Mouse (Mus musculus) hindbrain, embryonic 15.5 days (tissue): ENCODE measurements around the gene Ldlrad2. TPM values are rescaled to one million over a fixed set of nuclear protein-coding genes. Genes with fewer than 3 reads are reported as not detected.

Experiments
- ATAC-seq: fragments of 200-750 bp; cut with Nextera tagmentation; 2 replicates; pipeline ENCODE4 v1.8.0; 2017; ENCODE audit warnings: low read depth, moderate number of reproducible peaks, moderate TSS enrichment; ENCODE audit not compliant: low FRiP score
- H3K27ac ChIP-seq: fragments of 300-500 bp; sonication (generic); replicated peaks from 2 replicates; pipeline ENCODE4 v1.5.1; 2015; ENCODE audit warnings: mild to moderate bottlenecking, inconsistent platforms
- H3K27me3 ChIP-seq: fragments of 300-500 bp; sonication (generic); 2 replicates; pipeline ENCODE4 v1.6.1; 2015; ENCODE audit warnings: control low read depth, inconsistent platforms
- H3K36me3 ChIP-seq: fragments of 300-500 bp; sonication (generic); 2 replicates; pipeline ENCODE4 v1.6.1; 2015; ENCODE audit warnings: control low read depth, inconsistent platforms
- H3K4me1 ChIP-seq: fragments of 300-500 bp; sonication (generic); replicated peaks from 2 replicates; pipeline ENCODE4 v1.6.1; 2015; ENCODE audit warnings: control low read depth, inconsistent platforms
- H3K4me2 ChIP-seq: fragments of 300-500 bp; sonication (generic); 2 replicates; pipeline ENCODE4 v1.6.1; 2015; ENCODE audit warnings: moderate library complexity, mild to moderate bottlenecking, inconsistent platforms
- H3K4me3 ChIP-seq: fragments of 300-500 bp; sonication (generic); 2 replicates; pipeline ENCODE4 v1.5.1; 2015; ENCODE audit warnings: mild to moderate bottlenecking, inconsistent platforms
- H3K9ac ChIP-seq: fragments of 300-500 bp; sonication (generic); 2 replicates; pipeline ENCODE4 v1.6.1; 2015; ENCODE audit warnings: inconsistent platforms
- H3K9me3 ChIP-seq: fragments of 300-500 bp; sonication (generic); 2 replicates; pipeline ENCODE4 v1.6.1; 2016; ENCODE audit warnings: control low read depth, inconsistent platforms
- WGBS: fragments of 180-500 bp; shearing (Covaris S2); methylation state at CpG from one replicate; pipeline ENCODE4 v1.1.7; 2015; 5-methylcytosine and 5-hydroxymethylcytosine counted together
- polyA plus RNA-seq: library from polyadenylated mRNA; unstranded; fragments of >200 nt; fragmentation: Nextera tagmentation; extraction: Ambion mirVana; gene quantifications from 2 replicates; pipeline ENCODE4 v1.2.1, GENCODE M21; 2015

Ldlrad2 gene
- polyA plus RNA-seq, result 0.54 and 0.59 TPM in 2 replicates

GRCm38 (mm10) chr4:137574469-137574868 is at the start of gene Ldlrad2:
Gene Ldlrad2 (minus strand): TSS chr4:137574569.
- 88% methylated on average over 10 of the region's 10 CpGs for WGBS
- ATAC-seq, result no peak

GRCm38 (mm10) chr4:137622847-137623246 is 48.5 kb upstream of the Ldlrad2 start:
- Histone ChIP-seq H3K4me3 (no peak overlapping the region), H3K27me3 (no peaks in the 10 kb centered on the region), H3K27ac (no peak overlapping the region), H3K4me1 (no peaks in the 10 kb centered on the region), H3K9me3 (no peaks in the 10 kb centered on the region), H3K9ac (no peak overlapping the region), H3K36me3 (peaks cover 65% of the 10 kb centered on the region), H3K4me2 (no peak overlapping the region)
- 96% methylated on average over 8 of the region's 8 CpGs for WGBS
- ATAC-seq, result no peak

More at GRCm38 (mm10) chr4:137574469-137574868, at the start of gene Ldlrad2:
- Histone ChIP-seq H3K27ac (no peak within 1 kb of the TSS), H3K27me3 (peaks cover 11% of the 10 kb centered on the region), H3K36me3 (no peaks in the 10 kb centered on the region), H3K4me1 (peaks cover 4% of the 10 kb centered on the region; the same call in 1 of the 2 replicates), H3K4me3 (no peak within 1 kb of the TSS), H3K9me3 (no peaks in the 10 kb centered on the region), H3K9ac (no peak within 1 kb of the TSS), H3K4me2 (no peak within 1 kb of the TSS)

- H3K4me2 ChIP-seq, result no peak overlapping the region
- H3K36me3 ChIP-seq, result peaks cover 82% of the 10 kb centered on the region
- no peak overlapping the region for H3K27ac ChIP-seq
- no peaks in the 10 kb centered on the region for H3K9me3 ChIP-seq
- H3K4me3 ChIP-seq, result no peak overlapping the region
- no peaks in the 10 kb centered on the region for H3K27me3 ChIP-seq
- H3K9ac ChIP-seq, result no peak overlapping the region
- WGBS, result 85% methylated on average over 15 of the region's 15 CpGs
- ATAC-seq, result no peak
- H3K4me1 ChIP-seq, result no peaks in the 10 kb centered on the region
Measured at GRCm38 (mm10) chr4:137610256-137610655, 35.9 kb upstream of the Ldlrad2 start.

DNA sequence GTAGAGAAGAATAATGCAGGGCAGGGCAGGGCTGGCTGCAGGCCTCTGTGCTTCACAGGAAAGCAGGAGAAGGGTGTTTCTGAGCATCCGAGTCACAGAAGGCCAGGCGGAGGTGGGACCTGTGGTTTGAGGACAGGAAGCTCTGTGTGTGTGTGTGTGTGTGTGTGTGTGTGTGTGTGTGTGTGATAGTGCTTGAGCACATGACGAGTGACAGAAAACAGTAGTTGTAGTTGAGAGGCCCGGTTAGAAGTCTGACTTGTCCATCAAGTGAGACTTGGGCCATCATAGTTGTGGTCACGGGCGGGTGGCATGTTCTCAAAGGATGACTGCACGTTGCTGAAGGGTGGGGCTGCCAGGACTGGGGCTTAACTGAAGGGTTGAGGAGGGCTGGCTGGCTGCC is 35.3 kb upstream of the Ldlrad2 start:
- Histone ChIP-seq H3K27ac (no peak overlapping the region), H3K27me3 (no peaks in the 10 kb centered on the region), H3K4me2 (no peak overlapping the region), H3K4me3 (no peak overlapping the region), H3K4me1 (no peaks in the 10 kb centered on the region), H3K9me3 (no peaks in the 10 kb centered on the region), H3K9ac (no peak overlapping the region), H3K36me3 (peaks cover 81% of the 10 kb centered on the region)
- 94% methylated on average over 7 of the region's 7 CpGs for WGBS
- no peak for ATAC-seq

DNA sequence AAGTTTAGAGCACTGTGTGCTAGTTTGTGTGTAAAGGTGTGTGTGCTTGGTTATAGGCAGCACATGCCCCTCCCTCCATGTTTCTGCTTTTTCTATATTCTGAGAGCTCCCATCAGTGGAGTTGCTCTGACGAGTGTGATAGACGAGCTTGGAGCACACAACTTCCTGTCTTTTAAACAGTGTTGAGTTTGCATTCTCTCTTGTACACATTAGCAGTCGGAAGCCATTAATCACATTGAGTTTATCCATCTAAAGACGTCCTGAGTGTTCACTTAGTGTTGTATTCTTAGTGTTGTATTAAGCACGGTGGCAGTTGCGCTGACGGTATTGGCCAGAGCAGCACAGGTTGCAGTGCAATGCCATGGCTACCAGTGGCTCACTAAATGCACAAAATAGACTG is 34.9 kb upstream of the Ldlrad2 start:
- no peaks in the 10 kb centered on the region for H3K4me1 ChIP-seq
- 87% methylated on average over 7 of the region's 7 CpGs for WGBS
- no peaks in the 10 kb centered on the region for H3K27me3 ChIP-seq
- peaks cover 81% of the 10 kb centered on the region for H3K36me3 ChIP-seq
- no peaks in the 10 kb centered on the region for H3K9me3 ChIP-seq
- H3K9ac ChIP-seq, result no peak overlapping the region
- H3K4me2 ChIP-seq, result no peak overlapping the region
- ATAC-seq, result no peak
- no peak overlapping the region for H3K27ac ChIP-seq
- H3K4me3 ChIP-seq, result no peak overlapping the region

DNA sequence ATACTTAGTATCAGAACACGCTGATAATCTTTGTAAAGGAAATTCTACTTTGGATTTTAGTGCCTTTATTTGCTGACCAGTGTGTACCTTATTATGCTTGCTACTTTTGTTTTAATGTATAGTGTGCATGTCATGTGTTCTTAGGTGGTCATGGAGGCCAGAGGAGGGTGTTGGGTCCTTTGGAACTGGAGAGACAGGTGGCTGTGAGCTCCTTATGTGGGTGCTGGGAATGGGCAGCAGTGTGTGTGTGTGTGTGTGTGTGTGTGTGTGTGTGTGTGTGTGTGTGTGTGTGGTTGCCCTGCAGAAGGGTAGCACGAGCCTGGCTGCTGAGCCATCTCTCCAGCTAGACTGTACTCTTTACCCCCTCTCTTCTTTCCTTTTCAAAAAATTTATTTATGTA is 32.7 kb upstream of the Ldlrad2 start:
- no peaks in the 10 kb centered on the region for H3K9me3 ChIP-seq

DNA sequence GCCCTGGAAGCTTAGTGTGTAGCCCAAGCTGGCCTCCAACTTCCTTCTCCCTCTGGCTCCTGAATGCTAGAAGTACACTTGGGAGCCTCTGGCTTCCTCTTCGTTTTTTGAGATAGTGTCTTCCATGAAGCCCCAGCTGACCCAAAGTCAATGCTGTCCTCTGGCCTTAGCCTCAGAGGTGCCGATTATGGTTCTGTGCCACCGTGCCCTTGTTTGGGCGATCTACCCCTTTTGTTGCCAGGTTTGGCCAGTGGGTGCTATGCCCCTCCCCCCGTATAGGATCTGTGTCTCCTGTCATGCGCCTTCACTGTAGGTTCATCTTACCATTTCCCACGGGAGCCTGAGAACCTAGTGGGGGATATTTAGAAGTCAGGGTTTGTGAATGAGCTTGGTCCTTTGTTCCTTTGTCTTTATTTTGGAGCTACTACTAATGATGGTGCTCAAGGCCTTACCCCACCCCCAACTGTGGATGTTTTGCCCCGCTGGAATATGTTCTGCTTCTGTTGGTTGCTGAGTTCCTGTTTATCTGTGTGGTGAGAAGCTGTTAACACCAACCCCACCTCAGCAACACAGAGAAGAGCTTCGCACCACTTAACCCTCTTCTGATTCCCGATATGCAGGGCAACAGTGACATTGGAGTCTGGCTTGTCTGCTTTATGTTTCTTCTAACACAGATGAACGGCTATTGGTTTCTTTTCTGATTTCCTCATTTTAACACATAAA is 29.2 kb upstream of the Ldlrad2 start:
- Histone ChIP-seq H3K4me3 (no peak overlapping the region), H3K4me2 (no peak overlapping the region), H3K36me3 (peaks cover 33% of the 10 kb centered on the region), H3K27me3 (no peaks in the 10 kb centered on the region), H3K9me3 (no peaks in the 10 kb centered on the region), H3K27ac (no peak overlapping the region), H3K9ac (no peak overlapping the region), H3K4me1 (peaks cover 21% of the 10 kb centered on the region)
- 78% methylated on average over 11 of the region's 11 CpGs for WGBS
- ATAC-seq, result no peak

More for the DNA sequence above, 32.7 kb upstream of the Ldlrad2 start:
- Histone ChIP-seq H3K4me1 (peaks cover 9% of the 10 kb centered on the region; the same call in 1 of the 2 replicates), H3K27me3 (no peaks in the 10 kb centered on the region), H3K36me3 (peaks cover 59% of the 10 kb centered on the region), H3K4me2 (no peak overlapping the region), H3K27ac (no peak overlapping the region), H3K4me3 (no peak overlapping the region), H3K9ac (no peak overlapping the region)
- 95% methylated on average over 2 of the region's 2 CpGs for WGBS
- ATAC-seq, result no peak

DNA sequence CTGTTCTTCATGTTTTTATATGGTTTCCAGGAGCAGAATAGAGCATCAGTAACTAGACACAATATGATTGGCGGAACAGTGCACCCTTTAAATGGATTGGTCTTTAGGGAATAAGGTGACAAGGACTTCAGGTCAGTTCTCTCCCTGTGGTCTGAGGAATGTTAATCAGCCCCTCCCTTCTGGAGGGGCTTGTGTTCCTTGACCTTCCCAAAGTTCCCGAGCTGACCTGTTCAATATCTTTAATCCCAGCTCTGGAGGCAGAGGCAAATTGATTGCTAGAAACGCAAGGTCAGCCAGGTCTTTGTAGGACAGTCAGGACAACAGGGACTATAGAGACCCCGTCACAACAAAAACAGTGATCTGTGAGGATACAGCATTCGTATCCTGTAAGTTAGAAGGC is 24.2 kb upstream of the Ldlrad2 start:
- no peak for ATAC-seq
- Histone ChIP-seq H3K27me3 (no peaks in the 10 kb centered on the region), H3K36me3 (no peaks in the 10 kb centered on the region), H3K4me2 (no peak overlapping the region), H3K4me1 (peaks cover 54% of the 10 kb centered on the region), H3K9me3 (no peaks in the 10 kb centered on the region), H3K4me3 (no peak overlapping the region), H3K9ac (no peak overlapping the region), H3K27ac (no peak overlapping the region)
- 81% methylated on average over 5 of the region's 5 CpGs for WGBS

DNA sequence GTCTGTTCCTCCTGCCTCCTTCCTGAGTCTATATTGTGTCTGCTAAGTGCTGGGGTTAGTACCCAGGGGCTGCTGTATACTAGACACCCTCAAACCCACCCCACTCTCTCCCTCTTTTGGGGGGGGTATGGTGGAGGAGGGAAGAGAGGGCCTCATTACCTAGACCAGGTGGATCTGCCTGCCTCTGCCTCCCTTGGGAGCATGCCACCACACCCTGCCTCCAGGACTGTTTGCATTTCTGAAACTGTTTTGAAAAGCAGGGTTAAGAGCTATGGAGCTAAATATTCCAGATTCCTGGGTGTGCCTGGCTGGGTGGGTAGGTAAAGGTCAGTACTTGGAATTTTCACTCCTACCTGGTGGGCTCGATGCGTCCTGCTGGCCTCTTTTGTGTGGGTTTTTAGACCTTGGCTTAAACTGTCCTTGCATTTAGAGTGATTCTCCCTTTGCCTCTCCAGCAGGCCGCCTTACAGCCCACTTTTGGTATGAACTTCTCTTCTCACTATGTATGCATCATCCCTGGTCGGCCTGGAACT is 22.8 kb upstream of the Ldlrad2 start:
- no peak overlapping the region for H3K9ac ChIP-seq
- H3K27me3 ChIP-seq, result no peaks in the 10 kb centered on the region
- H3K4me2 ChIP-seq, result no peak overlapping the region
- 96% methylated on average over 4 of the region's 4 CpGs for WGBS
- no peak overlapping the region for H3K4me3 ChIP-seq
- H3K27ac ChIP-seq, result no peak overlapping the region
- ATAC-seq, result no peak
- H3K9me3 ChIP-seq, result no peaks in the 10 kb centered on the region
- H3K36me3 ChIP-seq, result no peaks in the 10 kb centered on the region
- peaks cover 48% of the 10 kb centered on the region for H3K4me1 ChIP-seq

DNA sequence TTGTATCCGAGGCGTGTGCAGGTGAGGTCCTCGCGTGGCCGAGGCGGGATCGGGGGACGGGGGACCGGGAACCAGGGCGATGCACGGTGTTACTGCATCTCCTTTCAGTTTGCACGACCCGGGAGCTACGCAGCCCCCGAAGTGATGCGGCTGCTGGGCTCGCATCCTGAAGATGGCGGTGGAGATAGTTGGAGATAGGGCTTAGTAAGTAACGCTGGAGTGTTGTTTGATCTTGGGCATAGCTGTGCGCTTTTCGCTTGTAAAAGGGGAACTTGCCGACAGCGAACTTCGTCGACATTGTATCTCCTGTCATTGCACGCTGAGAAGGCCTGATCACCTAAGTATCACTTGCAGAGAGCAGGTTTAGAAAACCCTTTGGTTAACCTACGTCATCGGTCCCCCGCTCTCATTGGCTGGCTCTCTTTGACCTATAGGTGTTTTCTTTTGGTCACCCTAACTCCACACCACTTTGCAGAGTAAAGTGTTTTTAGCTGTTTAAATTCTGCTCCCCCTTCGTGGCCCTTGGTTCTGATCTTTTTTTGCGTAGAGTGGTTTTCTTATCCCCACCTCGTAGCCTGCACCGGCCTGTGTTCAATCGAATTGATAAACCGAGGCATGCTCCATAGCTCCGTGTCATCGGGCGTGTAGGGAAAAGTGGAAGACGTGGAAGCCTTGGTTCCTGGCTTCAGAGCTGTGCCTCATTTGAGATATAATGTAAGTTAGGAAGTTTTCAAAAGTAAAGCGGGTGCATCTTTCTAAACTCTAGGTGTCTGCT is 20.3 kb upstream of the Ldlrad2 start:
- Histone ChIP-seq H3K9ac (peak overlapping the region; percentile 80), H3K4me2 (peak overlapping the region; percentile 77), H3K4me3 (peak overlapping the region; percentile 84), H3K36me3 (no peaks in the 10 kb centered on the region), H3K27ac (peak overlapping the region; percentile 99), H3K27me3 (no peaks in the 10 kb centered on the region), H3K9me3 (no peaks in the 10 kb centered on the region), H3K4me1 (peaks cover 47% of the 10 kb centered on the region)
- WGBS, result 4% methylated on average over 40 of the region's 40 CpGs
- ATAC-seq, result no peak

GRCm38 (mm10) chr4:137593601-137594495 is 19.5 kb upstream of the Ldlrad2 start, which contains the start of gene Usp48:
Gene Usp48 (plus strand): TSS chr4:137593755.
- Histone ChIP-seq H3K4me1 (peaks cover 38% of the 10 kb centered on the region), H3K4me3 (peak within 1 kb of the TSS; percentile 84), H3K9ac (peak within 1 kb of the TSS; percentile 80), H3K27ac (peak within 1 kb of the TSS; percentile 99), H3K9me3 (no peaks in the 10 kb centered on the region), H3K36me3 (no peaks in the 10 kb centered on the region), H3K4me2 (peak within 1 kb of the TSS; percentile 77), H3K27me3 (no peaks in the 10 kb centered on the region)
- peak; percentile 95 for ATAC-seq
- under 1% methylated on average over 89 of the region's 92 CpGs for WGBS
